Mouse (Mus musculus) liver, adult 2 months (tissue): ENCODE measurements at regions not wholly inside any gene's neighbourhood (a gene's known extent, or its start where the extent isn't known, plus 50 kb on each side); places are given as distances from the start of the nearest gene placed in this dataset.

Source experiments
- CTCF ChIP-seq: fragments of 200-500 bp; IDR thresholded peaks from 2 replicates; pipeline ENCODE4 v1.5.1; 2011; ENCODE audit warnings: low read depth, low read length, control low read depth
- POLR2A ChIP-seq: fragments of 200-500 bp; IDR thresholded peaks from 2 replicates; pipeline ENCODE4 v1.6.1; 2011; ENCODE audit warnings: low read length, control low read depth; ENCODE audit not compliant: insufficient read depth; ENCODE audit errors: extremely low read depth

DNA sequence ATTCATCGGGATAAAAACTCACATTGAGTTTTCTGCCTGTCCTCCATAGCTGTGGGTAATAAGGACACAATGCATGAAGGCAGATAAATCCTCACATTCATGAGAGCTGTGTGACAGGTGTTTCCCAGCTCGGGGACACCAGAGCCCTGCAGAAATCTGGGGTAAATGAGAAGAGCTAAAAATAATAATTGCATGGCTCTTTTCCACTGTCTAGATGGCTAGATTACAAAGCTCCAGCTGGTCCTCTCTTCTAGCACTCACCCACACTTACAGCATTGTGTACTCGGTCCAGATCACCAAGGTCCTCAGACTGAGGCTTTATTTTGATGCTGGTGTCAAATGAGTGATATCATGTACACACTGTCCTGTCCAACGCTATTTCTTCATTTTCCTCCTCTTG is 1025.5 kb downstream of the Slc22a22 start:
- no peak for TF ChIP-seq CTCF
- no peak for TF ChIP-seq POLR2A
